Mouse (Mus musculus) ES-Bruce4 (cell line): ENCODE measurements around the gene Ipmk.

Experiments used
- CTCF ChIP-seq: IDR thresholded peaks from one replicate; pipeline ENCODE4 v1.8.1; 2011; ENCODE audit warnings: low read depth, low read length
- POLR2A ChIP-seq: IDR thresholded peaks from one replicate; pipeline ENCODE4 v1.8.1; 2011; ENCODE audit warnings: low read length; ENCODE audit not compliant: insufficient read depth

DNA sequence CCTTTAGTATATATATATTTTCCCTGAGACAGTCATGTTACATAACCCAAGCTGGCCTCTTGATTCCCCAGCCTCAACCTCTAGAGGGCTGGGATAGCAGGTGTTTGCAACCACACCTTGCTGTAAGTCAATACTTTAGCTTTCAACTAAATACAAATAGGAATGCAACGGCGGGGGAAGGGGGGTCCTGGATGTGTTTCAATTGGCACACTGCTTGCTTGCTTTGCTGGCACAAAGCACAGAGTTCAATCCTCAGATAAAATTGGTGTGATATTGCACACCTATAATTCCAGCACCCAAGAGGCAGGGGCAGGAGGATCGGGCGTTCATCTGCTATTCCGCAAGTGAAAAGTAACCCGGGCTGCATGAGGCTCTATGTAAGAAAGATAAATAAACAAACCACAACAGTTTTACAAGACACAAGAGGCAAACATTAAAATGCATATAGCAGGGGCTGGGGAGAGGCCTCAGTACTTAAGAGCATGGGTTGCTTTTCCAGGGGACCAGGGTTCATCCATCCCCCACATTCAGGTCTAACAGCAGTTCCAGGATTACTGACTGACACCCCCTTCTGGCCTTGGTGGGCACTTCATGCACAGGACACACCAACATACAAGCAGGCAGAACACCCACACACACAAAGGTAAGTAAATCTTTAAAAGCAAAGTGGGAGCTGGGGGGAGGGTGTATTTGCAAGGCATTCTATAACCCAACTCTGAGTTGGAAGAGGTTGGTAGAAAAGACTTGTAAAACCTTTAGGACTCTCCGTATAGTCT lies 5.3 kb upstream of the Ipmk start:
- TF ChIP-seq POLR2A (no peak), CTCF (peak; percentile 45)
